Mouse (Mus musculus) limb, embryonic 10.5 days (tissue): ENCODE results near the gene Trim3. TPM values are rescaled to one million over a fixed set of nuclear protein-coding genes. Genes with fewer than 3 reads are reported as not detected.

Source experiments
- DNase-seq: peaks from one replicate; pipeline ENCODE4 v3.0.0-alpha.2; 2017; ENCODE audit warnings: low spot score
- H3K27ac ChIP-seq: fragments of 300-500 bp; sonication (generic); 2 replicates; pipeline ENCODE4 v1.5.1; 2016; ENCODE audit warnings: mild to moderate bottlenecking
- H3K27me3 ChIP-seq: fragments of 300-500 bp; sonication (generic); 2 replicates; pipeline ENCODE4 v1.6.1; 2016; ENCODE audit warnings: low read depth, mild to moderate bottlenecking; ENCODE audit not compliant: poor library complexity, severe bottlenecking
- H3K36me3 ChIP-seq: fragments of 300-500 bp; sonication (generic); 2 replicates; pipeline ENCODE4 v1.6.1; 2016; ENCODE audit warnings: mild to moderate bottlenecking, moderate library complexity
- H3K4me1 ChIP-seq: fragments of 300-500 bp; sonication (generic); 2 replicates; pipeline ENCODE4 v1.6.1; 2016
- H3K4me3 ChIP-seq: fragments of 300-500 bp; sonication (generic); 2 replicates; pipeline ENCODE4 v1.5.1; 2016; ENCODE audit warnings: mild to moderate bottlenecking, moderate library complexity
- H3K9me3 ChIP-seq: fragments of 300-500 bp; sonication (generic); replicated peaks from 2 replicates; pipeline ENCODE4 v1.6.1; 2016; ENCODE audit warnings: mild to moderate bottlenecking
- WGBS: fragments of 180-500 bp; shearing (Covaris S2); methylation state at CpG from one replicate; pipeline ENCODE4 v1.1.7; 2016; 5-methylcytosine and 5-hydroxymethylcytosine counted together
- polyA plus RNA-seq: library from polyadenylated mRNA; unstranded; fragments of >200 nt; fragmentation: Nextera tagmentation; extraction: Ambion mirVana; gene quantifications from 2 replicates; pipeline ENCODE4 v1.2.1, GENCODE M21; 2016

The Trim3 gene
- polyA plus RNA-seq, 1 experiment from 2014 or later = 31.2 TPM

GRCm38 (mm10) chr7:105568583-105568982 lies 64.8 kb downstream of the Trim3 start:
- 26% methylated on average over 7 of the region's 7 CpGs for WGBS
- Histone ChIP-seq H3K9me3 (no peaks in the 10 kb centered on the region), H3K36me3 (peaks cover 66% of the 10 kb centered on the region), H3K4me3 (no peak overlapping the region), H3K27me3 (no peaks in the 10 kb centered on the region), H3K27ac (no peak overlapping the region; the same call in 1 of the 2 replicates), H3K4me1 (peaks cover 25% of the 10 kb centered on the region)
- no peak for DNase-seq

DNA sequence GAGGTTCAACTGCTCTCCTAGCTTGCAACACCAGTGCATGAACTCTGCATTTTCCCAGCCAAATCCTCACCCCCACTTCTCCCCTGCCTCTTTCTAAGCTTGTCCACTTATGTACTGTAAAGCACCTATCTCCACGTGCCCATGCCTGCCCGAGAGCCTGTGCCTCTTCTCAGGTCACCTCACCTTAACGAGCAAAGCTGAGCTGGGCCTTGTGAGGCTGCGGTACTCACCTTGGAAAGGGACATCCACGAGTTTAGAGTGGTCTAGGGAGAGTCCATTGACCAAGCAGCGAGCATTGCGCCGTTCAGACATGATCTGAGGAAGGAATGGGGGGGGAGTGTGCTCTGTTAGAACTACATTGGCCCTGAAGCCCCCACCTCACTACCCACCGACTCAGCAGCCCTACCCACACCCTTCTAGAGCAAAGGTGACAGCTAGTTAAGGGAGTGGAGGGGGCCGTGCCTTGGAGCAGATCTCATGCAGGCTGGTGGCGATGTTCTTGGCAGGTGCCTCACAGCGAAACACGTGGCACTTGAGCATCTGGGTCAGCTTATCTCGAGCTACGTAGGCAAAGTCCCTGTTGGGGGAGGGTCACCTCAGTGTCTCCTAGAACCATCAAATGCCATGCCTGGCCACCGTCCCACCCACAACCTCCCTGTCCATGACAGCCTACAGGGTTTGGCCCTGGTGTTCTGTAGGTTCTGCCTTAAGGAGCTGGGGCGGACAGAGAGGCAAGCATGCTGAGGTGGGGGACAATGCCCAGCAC lies 68.1 kb downstream of the Trim3 start:
- Histone ChIP-seq H3K27me3 (no peaks in the 10 kb centered on the region), H3K4me1 (peaks cover 19% of the 10 kb centered on the region), H3K4me3 (no peak overlapping the region), H3K27ac (no peak overlapping the region), H3K36me3 (peaks cover 74% of the 10 kb centered on the region), H3K9me3 (no peaks in the 10 kb centered on the region)
- no peak for DNase-seq
- 88% methylated on average over 17 of the region's 17 CpGs for WGBS

DNA sequence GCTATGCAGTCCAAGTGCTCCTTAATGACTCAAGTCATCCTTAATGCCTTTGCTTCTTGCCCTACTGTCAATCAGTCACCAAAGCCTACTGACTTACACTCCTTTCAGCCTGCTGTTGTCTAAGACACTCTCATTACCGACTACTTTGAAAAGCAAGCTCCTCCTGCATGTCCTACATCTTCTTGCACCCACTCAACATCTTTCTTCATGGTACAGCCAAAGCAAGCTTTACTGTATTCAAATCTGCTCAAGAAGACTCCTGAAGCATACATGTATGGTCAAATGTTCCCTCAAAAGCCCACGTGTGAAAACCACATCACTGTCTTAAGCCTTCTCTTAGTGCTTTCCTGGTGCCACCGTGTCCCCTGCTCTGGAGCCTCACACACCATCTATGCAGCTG lies 70.0 kb downstream of the Trim3 start:
- 86% methylated on average over 3 of the region's 3 CpGs for WGBS
- no peak for DNase-seq
- no peak overlapping the region for H3K27ac ChIP-seq
- H3K4me3 ChIP-seq = no peak overlapping the region
- no peaks in the 10 kb centered on the region for H3K27me3 ChIP-seq
- H3K36me3 ChIP-seq = peaks cover 86% of the 10 kb centered on the region
- no peaks in the 10 kb centered on the region; the same call in 1 of the 2 replicates for H3K4me1 ChIP-seq
- no peaks in the 10 kb centered on the region for H3K9me3 ChIP-seq

DNA sequence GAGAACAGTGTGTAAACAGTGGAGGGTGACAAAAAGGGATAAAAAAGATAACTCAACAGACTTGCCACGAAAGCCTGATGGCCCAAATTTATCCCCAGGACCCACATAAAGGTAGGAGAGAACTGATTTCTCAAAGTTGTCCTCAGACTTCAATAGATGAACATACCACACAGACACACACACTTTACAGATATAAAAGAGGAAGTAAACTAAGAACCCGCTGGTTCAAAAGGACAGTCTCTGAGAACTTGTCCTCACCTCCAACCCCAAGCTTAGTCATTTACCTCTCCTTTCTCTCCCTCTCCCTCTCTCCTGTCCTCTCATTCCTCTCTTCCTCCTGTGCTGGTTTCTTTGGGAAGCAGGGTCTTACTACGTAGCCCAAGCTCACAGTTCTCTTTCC lies 71.1 kb downstream of the Trim3 start:
- DNase-seq = no peak
- Histone ChIP-seq H3K4me3 (no peak overlapping the region), H3K9me3 (no peaks in the 10 kb centered on the region), H3K27me3 (no peaks in the 10 kb centered on the region), H3K4me1 (no peaks in the 10 kb centered on the region), H3K36me3 (peaks cover 89% of the 10 kb centered on the region), H3K27ac (no peak overlapping the region)
- 94% methylated on average over 3 of the region's 3 CpGs for WGBS

DNA sequence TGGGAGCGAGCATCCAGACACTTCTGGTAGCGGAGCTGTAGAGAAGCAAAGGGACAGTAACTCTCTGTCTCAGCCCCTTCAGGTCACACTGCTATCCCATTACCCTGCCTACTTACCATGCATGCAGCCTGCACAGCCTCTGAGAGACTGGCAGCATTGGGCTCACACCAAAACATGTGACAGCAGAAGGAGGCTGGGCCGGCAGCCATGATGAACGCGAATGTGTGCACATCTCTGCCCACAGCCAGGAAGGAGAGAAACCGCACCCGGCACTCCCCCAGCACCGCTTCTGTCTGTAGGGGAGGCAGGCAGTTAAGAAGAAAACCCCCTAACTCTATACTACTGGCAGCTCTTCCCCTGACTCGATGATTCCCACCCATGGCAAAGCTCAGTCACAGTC lies 74.4 kb downstream of the Trim3 start:
- Histone ChIP-seq H3K9me3 (no peaks in the 10 kb centered on the region), H3K4me1 (peaks cover 14% of the 10 kb centered on the region), H3K27ac (no peak overlapping the region), H3K36me3 (peaks cover 59% of the 10 kb centered on the region), H3K4me3 (no peak overlapping the region), H3K27me3 (no peaks in the 10 kb centered on the region)
- WGBS = 90% methylated on average over 9 of the region's 9 CpGs
- DNase-seq = no peak

DNA sequence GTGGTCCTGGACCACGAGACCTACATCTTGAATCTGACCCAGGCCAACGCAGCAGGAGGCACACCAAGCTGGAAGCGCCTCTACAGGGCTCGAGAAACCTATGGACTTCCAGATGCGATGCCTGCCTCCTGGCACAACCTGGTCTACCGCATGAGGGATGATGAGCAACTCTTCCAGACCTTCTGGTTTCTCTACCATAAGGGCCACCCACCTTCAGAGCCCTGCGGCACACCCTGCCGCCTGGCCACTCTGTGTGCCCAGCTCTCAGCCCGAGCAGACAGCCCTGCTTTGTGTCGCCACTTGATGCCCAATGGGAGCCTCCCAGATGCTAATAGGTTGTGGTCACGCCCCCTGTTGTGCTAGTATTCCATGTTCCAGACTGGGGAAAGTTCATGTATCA lies 75.7 kb downstream of the Trim3 start:
- Histone ChIP-seq H3K9me3 (no peaks in the 10 kb centered on the region), H3K4me3 (no peak overlapping the region), H3K36me3 (peaks cover 48% of the 10 kb centered on the region), H3K4me1 (peaks cover 14% of the 10 kb centered on the region), H3K27me3 (no peaks in the 10 kb centered on the region), H3K27ac (no peak overlapping the region)
- DNase-seq = no peak
- 88% methylated on average over 11 of the region's 11 CpGs for WGBS

DNA sequence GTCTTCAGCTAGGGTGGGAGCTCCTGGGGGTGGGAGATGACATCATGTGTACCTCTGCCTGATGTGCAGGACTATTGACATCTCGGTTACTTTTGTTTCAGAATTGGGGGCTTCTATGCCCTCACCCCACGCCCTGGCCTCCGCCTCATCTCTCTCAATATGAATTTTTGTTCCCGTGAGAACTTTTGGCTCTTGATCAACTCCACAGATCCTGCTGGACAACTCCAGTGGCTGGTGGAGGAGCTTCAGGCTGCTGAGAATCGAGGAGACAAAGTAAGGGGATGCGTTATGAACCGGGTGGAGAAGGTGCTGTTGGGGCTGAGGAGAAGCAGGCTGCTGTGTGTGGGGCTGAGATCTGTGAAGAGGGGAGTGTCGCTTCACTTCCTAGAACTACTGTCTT lies 77.0 kb downstream of the Trim3 start:
- no peaks in the 10 kb centered on the region for H3K9me3 ChIP-seq
- peaks cover 36% of the 10 kb centered on the region for H3K36me3 ChIP-seq
- H3K4me1 ChIP-seq = peaks cover 14% of the 10 kb centered on the region
- 85% methylated on average over 8 of the region's 8 CpGs for WGBS
- no peak overlapping the region for H3K27ac ChIP-seq
- no peak overlapping the region for H3K4me3 ChIP-seq
- no peaks in the 10 kb centered on the region for H3K27me3 ChIP-seq
- no peak for DNase-seq

DNA sequence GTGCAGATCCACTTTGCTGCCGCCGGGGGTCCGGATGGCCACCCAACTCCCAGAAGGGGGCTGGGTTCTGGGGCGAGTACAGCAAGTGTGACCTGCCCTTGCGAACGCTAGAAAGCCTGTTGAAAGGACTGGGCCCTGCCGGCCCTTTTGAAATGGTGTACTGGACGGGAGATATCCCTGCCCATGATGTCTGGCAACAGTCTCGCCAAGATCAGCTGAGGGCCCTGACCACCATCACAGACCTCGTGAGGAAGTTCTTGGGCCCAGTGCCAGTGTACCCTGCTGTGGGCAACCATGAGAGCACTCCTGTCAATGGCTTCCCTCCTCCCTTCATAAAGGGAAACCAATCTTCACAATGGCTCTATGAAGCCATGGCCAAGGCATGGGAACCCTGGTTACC lies 77.8 kb downstream of the Trim3 start:
- peaks cover 31% of the 10 kb centered on the region for H3K36me3 ChIP-seq
- 0 out of 2 replicates have a peak overlapping the region, but pooled peaks have one; percentile 68 for H3K4me3 ChIP-seq
- H3K27me3 ChIP-seq = no peaks in the 10 kb centered on the region
- no peaks in the 10 kb centered on the region for H3K9me3 ChIP-seq
- WGBS = 93% methylated on average over 10 of the region's 10 CpGs
- H3K27ac ChIP-seq = no peak overlapping the region
- no peak for DNase-seq
- H3K4me1 ChIP-seq = peaks cover 14% of the 10 kb centered on the region

Other genes starting within 250 kb of the Trim3 start
- gene Fam160a2, start 233.5 kb downstream of the Trim3 start, polyA plus RNA-seq = 45.9 and 47.0 TPM in 2 replicates
- 0.05 TPM in 1 of 2 replicates, not detected in the other for gene Cnga4, start 229.0 kb downstream of the Trim3 start, polyA plus RNA-seq
- 0.05 TPM in 2 replicates for gene Cckbr, start 207.8 kb downstream of the Trim3 start, polyA plus RNA-seq
- gene Cavin3, start 151.3 kb downstream of the Trim3 start, polyA plus RNA-seq = 20.4 and 21.6 TPM in 2 replicates
- gene Smpd1, start 79.2 kb downstream of the Trim3 start, polyA plus RNA-seq = 26.1 and 31.9 TPM in 2 replicates
- 76.9 and 81.9 TPM in 2 replicates for gene Apbb1, start 51.9 kb downstream of the Trim3 start, polyA plus RNA-seq
- 0.48 TPM in 1 of 2 replicates, not detected in the other for gene Hpx, start 33.4 kb downstream of the Trim3 start, polyA plus RNA-seq
- 173 and 196 TPM in 2 replicates for gene Timm10b, start 6.5 kb upstream of the Trim3 start, polyA plus RNA-seq
- 60.0 and 67.4 TPM in 2 replicates for gene Arfip2, start 6.8 kb upstream of the Trim3 start, polyA plus RNA-seq
- 14.0 and 17.1 TPM in 2 replicates for gene Gm45799, start 7.0 kb upstream of the Trim3 start, polyA plus RNA-seq
- gene Dnhd1, start 17.3 kb upstream of the Trim3 start, polyA plus RNA-seq = 0.31 and 1.1 TPM in 2 replicates
- 195 and 200 TPM in 2 replicates for gene Ilk, start 103.0 kb upstream of the Trim3 start, polyA plus RNA-seq
- 44.1 and 54.1 TPM in 2 replicates for gene Rrp8, start 103.8 kb upstream of the Trim3 start, polyA plus RNA-seq
- gene Taf10, start 110.8 kb upstream of the Trim3 start, polyA plus RNA-seq = 165 and 180 TPM in 2 replicates
- gene Tpp1, start 118.7 kb upstream of the Trim3 start, polyA plus RNA-seq = 39.8 and 40.5 TPM in 2 replicates
- 17.3 and 21.2 TPM in 2 replicates for gene Dchs1, start 154.1 kb upstream of the Trim3 start, polyA plus RNA-seq
- 332 and 378 TPM in 2 replicates for gene Mrpl17, start 177.5 kb upstream of the Trim3 start, polyA plus RNA-seq